Mouse (Mus musculus): ENCODE results near the gene Prorsd1.

DNA sequence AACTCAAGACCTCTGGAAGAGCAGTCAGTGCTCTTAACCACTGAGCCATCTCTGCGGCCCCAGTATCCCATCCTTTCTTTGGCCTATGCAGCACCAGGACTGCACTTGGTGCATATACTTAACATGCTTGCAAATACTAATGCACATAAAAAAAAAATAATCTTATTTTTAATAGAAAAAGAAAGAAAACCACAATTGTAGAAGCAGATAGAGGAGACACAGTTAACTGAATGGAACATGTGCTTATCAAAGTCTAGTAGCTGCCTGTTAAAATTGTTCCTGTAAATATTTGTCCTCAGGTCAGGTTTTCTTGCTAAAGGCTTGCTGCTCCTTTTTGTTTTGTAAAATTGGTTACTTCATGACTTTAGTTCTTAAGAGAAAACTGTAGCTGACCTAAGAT lies 23.4 kb upstream of the Prorsd1 start:
- no peak for TF ChIP-seq EP300 (IDR thresholded peaks at IDR 0.05; ENCODE audit: insufficient read depth, low read depth, low read length)
- no peak for TF ChIP-seq POLR2A (IDR thresholded peaks at IDR 0.05; ENCODE audit: insufficient read depth, low read length)
